Mouse (Mus musculus): ENCODE data around the gene Ins2.

The Ins2 gene

DNA sequence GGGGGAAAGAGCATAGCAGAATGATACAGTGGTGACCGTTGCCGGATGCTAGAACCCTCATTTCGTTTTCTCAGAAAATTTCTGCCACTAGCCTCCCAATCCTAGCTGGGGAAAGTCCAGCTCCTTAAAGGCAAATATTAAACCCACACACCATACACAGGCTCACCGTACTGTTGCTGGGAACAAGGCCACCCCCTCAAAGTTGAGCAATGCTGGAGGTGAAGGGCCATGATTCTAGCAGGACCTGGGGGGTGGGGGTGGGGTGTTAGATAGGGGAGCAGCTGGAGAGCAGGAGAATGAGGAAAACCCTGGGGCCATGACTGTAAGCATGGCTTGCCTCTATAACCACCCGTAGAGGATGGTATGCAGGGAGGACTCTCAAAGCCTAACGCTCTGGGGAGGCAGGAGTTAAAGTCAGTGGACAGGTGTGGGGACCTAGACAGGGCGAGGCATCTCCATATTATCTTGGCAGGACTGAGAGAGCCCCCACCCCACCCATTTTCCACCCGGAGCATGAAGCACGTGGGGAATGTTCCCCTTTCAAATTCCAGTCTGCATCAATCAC, 78.6 kb downstream of the Ins2 start:
- CTCF ChIA-PET, result no interaction called here

DNA sequence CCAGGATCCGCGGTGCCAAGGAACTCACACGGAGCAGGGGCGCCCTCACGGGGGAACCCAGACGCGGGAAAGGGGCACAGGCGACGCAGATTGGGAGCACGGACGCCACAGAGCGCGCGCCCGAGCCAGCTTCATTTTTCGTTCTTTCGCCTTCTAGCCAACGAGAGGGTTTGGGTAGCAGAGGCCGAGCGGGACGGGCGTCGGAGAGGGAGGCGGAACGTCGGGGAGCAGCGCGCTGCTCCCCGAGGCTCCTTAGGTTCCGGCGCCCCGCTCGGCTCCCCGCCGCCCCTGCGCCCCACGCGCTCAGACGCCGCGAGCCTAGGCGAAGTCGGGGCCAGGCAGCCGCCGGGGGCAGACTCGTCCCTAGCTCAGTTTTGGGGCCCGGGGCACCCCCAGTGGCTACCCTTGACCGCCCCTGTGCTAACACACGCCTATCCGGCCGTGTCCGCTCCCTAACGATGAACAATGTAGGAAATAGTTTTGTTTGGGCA, 79.2 kb downstream of the Ins2 start:
- CTCF ChIA-PET, result no interaction called here

DNA sequence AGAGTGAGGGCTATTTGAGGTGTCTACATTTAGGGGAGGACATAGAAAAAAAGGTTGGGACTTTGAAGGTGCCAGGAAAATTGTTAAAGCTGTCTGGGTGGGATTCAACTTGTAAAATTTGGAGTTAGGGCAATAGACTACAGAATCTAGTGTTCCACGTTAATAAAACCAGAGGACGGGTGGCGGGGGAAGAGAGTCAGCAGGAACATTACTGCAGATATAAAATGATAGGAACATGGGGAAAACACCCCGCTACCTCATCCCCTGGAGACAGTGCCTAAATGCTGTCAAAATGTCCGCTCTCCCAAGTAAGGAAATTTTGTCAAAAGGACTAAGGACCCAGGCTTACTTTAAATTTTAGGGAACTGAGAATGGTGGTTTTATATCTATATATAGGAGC, 80.0 kb downstream of the Ins2 start:
- CTCF ChIA-PET, result no interaction called here

DNA sequence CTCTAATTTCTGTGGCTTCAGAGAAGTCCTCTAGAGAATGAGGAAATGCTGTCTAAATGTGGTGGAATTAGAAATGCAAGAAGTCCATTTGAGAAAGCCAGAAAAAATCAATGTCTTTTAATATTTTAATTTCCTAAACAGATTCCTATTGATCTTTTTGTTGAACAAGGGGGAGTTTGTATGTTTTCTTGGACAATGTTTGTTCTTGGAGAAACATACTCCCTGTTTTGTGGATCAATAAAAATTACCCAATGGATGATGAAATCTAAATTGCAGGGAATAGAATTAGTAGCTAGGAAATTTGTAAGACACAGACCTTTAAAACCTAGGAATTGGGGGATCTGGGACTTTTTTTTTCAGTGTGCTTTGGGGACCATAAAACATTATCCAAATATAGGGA, 81.4 kb downstream of the Ins2 start:
- CTCF ChIA-PET, result no interaction called here

DNA sequence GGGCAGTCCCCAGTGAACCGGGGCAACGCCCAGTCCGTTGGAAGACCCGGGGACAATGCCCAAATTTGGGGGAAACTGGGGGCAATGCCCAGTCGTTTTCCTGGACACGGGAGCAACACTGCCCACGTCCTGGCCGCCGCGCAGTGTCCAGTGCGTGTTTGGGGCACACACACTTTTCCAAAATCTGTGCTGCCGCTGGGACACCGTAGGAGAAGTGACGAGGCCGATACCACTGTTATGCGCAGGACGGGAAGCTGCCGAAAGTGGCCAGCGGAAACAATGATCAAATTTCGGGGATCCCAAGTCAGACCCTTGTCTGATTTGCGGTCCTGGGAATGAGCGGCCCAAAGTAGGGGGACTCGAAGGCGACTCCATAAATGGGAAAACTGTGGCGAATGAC, 82.1 kb downstream of the Ins2 start:
- CTCF ChIA-PET, result no interaction called here

DNA sequence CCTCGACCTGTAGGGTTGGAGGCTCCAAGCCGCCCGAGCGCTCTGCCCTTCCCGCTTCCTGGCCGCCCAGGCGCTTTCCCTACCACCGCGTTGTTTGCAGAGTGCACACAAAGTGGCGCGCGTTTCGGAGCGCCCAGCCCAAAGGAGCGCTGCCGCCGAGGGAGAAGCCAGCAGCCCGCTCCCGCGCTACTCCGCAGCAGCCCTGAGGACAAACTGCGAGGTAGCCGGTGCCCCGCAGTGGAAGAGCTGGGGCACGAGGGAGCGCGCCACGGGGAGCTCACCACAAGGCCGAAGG, 82.6 kb downstream of the Ins2 start:
- CTCF ChIA-PET, result interaction anchor here (0.6 kb wide), 1 partner anchor 382 kb away, joined by 5 read pairs; no protein-coding TSS in a partner anchor

DNA sequence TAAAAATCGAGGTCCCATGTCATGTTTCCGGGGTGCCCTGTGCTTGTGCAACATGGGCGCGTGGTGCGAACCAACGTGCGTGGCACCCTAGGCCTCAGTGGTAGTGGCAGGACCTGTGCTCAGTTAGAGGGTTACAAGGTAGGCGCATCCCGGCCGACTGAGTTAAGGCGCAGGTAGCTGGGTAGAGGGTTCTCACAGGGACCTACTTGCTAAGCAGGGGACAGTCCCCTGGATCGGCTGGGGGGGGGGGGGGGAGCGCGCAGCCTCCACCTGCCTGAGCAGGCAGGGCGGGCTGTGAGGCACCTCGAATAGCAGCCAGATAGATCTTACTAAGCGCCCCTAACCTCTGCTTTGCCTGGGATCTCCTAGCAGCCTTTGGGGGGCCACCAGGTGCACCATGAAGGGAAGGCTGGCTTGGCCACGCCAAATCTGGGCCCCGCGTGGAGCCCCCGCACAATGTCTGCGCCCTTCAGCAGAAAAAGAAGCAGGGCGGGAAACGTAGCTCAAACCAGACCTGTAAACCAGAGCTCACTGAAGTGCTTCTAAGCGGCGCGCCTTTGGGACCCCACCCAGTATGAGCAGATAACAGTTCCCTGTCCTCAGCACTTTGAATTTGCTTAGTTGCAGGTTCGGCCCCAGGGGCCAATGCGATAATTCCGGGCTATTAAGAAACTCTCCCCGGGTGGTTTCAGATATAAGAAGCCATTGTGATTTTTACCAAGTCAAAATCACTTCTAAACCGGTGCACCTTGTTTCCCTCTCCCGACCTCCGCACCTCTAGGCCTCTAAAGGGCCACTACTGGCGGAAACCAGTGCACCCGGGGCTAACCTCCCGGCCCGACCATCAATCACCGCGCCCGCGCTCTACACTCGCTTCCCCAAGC, 83.2 kb downstream of the Ins2 start:
- CTCF ChIA-PET, result interaction anchor here (0.6 kb wide), 1 partner anchor 381 kb away, joined by 5 read pairs; no protein-coding TSS in a partner anchor

DNA sequence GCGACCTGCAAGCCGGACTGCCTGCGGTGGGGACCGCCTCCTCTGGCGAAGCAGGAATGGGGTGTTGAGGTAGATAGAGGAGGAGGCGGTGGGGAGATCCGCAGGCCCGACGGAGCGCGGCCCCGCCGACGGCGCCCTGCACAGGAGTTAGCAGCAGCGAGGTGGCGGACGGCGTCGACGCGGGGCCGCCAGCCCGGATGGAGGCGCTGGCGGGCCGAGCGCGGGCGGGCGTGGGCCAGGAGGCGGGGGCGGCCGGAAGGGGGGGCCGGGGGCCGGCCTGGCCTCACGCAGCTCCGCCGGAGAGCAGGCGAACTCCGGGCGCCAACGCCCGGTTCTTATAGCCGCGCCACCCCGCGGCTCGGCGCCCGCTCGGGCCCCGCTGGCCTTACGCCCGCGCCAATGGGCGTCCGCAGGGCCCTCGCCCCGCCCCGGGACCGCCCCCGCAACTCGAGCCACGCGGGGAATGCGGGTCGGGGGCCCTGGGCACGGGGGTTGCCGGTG, 84.0 kb downstream of the Ins2 start:
- CTCF ChIA-PET, result no interaction called here

DNA sequence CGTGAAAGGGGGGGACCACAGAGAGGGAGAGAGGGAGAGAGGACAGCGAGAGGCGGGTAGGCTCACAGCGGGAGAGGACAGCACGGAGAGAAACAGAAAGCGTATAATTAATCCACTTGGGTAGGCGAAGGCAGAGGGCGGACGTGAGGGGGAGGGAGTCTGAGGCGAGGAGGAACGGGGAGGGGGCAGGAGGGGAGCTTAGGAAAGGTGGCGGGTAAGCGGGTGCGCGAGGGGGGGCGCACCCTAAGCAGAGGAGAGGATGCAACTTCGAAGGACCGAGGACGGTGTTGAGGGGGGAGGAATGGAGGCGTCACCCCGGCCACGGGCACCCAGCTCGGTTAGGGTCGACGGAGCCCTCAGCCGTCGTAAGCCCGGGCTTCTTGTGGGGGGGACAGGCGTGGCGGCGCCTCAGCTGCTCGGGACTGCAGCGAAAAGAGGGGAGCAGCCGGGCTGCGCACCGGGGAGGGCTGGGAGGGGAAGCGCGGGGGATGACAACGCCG, 84.5 kb downstream of the Ins2 start:
- CTCF ChIA-PET, result no interaction called here

DNA sequence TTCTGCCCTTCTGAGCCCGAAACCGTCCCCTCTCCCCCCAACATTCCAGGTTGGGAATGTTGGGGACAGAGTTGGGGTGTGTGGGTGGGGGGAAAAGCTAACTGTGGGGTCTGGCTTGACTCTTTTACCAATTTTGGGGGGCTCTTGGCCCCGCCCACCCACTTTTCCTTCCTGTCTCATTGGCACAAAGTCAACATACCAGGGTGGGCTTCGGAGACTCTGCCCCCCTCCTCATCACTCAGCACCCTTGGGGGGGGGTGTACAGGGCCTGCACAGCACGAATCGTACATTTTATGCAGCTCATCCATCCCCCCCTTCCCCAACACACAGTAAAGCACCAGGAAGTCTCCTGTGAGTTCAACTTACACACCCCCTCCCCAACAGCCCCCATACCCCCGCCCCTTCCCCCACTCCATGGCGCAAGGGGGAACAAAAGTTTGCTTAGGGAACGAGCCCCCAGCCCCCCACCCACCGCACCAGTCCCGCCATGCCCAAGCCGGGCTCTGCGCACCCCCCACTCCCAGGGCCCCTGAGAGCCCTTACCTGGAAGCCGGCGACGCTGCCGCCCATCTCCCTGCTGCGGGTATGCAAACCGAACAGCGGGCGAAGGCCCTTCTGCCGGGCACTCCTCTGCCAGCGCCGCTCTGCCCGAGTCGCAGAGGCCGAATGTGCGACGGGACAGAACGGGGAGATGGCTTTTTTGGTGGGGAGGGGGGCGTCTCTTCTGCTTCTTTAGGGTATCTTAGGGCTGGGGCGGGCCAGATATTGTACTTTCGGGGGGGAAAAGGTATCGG, 85.2 kb downstream of the Ins2 start:
- CTCF ChIA-PET, result interaction anchor here (0.7 kb wide), 2 partner anchors 49 to 190 kb away, joined by 3 read pairs; no protein-coding TSS in a partner anchor

DNA sequence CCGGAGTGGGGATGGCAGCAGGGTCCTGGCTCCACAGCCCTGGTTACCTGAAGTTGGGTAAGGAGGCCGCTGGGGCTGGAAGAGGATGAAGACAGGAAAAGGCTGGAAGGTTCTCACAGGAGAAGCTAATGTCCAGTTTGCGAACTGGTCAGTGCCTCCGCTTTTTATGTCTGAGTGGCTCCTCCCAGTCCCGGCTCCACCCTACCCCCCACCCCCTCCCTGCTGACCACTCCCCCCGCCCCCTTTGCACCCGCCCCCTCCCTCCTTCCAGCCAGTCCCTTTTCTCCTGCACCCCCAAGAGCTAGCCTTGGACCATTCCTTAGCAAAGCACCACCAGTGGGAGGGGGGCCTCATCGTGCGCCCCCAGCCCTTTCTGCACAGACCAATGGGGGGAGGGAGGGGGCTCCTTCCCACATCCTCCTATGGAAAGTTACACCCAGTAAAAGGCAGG, 85.8 kb downstream of the Ins2 start:
- CTCF ChIA-PET, result interaction anchor here (0.7 kb wide), 2 partner anchors 48 to 189 kb away, joined by 3 read pairs; no protein-coding TSS in a partner anchor

DNA sequence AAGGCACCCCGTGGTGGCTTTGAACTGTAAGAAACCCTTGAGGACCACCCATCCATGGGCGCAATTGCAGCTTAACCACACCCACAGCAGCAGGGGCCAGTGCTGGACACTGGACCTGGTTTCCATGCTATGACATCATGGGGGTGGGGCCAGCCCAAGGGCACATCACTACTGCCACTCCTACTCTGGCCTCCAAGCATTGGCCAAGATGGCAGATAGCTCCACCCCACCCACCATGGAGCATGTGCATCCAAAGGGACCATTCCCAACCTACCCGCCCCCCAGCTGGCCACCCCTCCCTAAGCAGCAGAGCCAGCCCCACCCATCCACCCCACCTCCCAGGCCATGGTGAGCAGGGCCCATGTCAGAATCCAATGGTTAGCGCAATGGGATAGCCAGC, 87.1 kb downstream of the Ins2 start:
- CTCF ChIA-PET, result interaction anchor here (0.7 kb wide), 1 partner anchor 806 kb away, joined by 4 read pairs; no protein-coding TSS in a partner anchor

DNA sequence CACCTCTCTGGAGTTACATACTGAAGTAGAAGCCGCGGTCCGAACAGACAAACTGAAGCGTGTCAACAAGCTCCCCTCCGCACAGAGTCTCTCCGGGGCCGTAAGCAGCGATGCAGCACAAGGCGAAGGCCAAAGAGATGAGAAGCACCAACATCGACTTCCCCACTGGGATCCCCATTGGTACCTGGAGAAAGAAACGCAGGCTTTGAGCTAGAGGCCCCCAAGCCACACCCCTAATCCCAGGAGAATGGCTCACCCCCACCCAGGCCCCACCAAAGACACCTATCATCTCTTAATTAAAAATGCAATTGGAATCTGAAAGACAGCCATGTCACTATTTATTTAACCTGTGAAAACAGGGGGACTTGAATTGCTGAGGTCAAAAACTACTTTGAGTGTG, 87.5 kb downstream of the Ins2 start:
- CTCF ChIA-PET, result interaction anchor here (0.7 kb wide), 1 partner anchor 807 kb away, joined by 4 read pairs; no protein-coding TSS in a partner anchor

DNA sequence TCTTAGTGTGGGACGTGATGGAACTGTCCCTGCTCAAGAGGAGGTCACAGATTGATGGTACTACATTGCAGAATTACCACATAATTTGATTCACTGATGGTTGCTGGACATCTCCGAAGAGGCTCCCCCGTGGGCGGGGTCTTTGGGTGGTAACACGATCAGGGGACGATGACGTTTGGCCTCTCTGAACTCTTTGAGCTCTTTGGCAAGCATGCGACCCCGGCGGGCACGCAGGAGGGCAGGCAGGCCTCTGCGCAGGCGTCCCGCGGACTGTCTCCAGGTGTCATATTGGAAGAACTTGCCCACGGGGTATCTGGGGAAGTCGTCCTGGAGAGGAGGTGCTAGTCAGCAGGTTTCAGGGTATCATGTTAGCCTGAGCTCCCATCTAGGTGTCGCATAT, 89.5 kb downstream of the Ins2 start:
- CTCF ChIA-PET, result no interaction called here

DNA sequence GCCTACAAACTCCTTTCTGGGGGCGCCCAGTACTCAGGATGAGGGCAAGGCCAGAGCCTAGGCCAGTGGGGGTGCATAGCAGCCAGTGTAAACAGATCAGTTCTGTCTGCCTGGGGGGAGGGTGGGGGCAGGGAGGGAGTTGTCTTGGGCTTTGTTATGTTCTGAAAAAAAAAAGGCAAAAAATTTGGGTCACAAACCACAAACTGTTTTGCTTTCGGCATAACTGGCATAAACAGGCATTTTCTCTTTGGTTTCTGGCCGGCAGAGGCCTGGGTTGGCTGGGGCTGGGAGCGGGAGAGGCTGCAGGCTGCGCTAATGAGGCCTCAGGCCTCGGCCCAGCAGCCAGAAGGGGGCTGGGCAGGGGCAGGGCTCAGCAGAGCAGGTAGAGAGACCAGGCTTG, 96.5 kb downstream of the Ins2 start:
- CTCF ChIA-PET, result no interaction called here

DNA sequence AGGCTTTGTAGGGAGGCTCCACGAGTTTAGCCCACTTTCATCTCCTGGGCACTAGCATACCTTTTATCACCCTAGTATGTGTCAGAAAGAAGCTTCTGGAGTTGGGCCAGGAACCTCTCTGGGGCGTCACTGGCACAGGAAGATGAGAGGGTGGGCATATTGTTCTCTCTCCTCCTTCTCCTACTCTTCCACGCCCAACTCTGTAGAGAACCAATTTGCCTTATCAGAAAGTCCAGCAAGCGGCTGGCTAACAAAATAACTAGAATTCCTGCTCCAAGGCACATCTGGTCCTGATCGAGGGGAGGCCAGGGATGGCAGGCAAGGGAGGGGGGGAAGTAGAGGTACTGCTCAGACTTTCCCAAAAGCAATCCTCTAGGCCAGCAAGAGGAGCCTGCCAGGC, 98.1 kb downstream of the Ins2 start:
- CTCF ChIA-PET, result no interaction called here

DNA sequence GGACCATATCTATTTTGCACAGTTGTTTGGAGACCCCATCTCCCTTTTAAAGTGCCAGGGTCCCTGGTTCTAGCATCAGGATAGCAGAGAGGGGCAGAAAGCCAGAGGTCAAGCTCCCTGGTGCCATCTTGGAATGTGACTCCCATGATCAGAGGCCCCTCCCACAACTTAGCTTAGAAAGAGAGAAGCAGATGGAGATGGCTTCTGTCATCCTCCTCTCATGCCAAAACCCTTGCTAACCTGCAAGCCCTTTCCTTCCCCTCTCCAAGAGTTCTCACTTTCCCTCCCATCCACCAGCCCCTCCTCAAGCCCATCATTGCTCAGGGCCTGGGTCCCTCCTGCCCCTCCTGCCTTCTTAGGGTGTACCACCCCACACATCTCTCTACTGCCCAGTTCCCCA, 107.0 kb downstream of the Ins2 start:
- CTCF ChIA-PET, result no interaction called here

DNA sequence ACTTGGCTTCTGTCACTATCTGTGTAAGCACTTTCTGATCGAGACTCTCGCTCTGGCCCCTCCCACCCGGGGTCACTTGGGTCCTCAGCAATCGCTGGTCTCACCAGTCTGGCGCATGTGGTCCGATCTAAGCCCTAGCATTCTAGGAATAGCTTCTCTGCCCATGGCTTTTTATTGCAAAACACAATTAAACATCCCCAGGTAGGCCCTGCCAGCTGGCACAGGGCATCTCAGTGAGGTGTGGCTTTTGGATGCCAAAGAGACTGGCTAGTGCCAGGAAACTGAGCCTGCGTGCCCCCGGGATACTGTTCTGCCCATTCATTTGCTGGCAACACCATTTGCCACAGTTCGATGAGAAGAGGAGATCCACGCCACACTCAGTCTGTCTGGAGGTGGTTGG, 112.5 kb downstream of the Ins2 start:
- CTCF ChIA-PET, result no interaction called here

DNA sequence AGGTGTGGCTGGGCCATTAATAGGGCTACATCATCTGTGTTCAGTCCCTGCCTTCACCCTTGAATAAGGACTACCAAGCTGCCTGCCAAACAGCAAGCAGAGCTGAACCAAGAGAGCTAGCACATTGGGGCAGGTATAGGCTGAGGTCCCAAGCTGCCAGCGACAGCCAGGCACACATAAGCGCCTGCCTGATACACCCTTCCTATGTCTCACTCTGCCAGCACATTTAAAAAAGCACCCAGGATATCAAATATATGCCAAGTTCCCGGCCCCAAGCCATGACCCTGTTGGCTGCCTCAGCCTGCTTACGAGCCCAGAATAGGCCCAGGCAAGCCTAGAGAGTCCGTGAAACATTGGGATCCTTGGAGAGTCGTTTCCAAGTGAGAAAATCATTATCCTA, 113.4 kb downstream of the Ins2 start:
- CTCF ChIA-PET, result no interaction called here

Measured in spleen, embryonic (tissue).